Mouse (Mus musculus): ENCODE results near the gene Cisd1. TPM values are rescaled to one million over a fixed set of nuclear protein-coding genes. Genes with fewer than 3 reads are reported as not detected.
A peak's percentile ranks its signal among the peaks of the same experiment; 100 is the strongest.

The Cisd1 gene
- polyA plus RNA-seq, 1 experiment from 2014 or later, result 88.0 TPM

- 90% methylated on average over 16 of the region's 16 CpGs for WGBS
- peaks cover 33% of the 10 kb centered on the region for H3K36me3 ChIP-seq
- H3K4me2 ChIP-seq (replicated peaks), result no peak overlapping the region
- no peaks in the 10 kb centered on the region for H3K27me3 ChIP-seq
- H3K4me3 ChIP-seq, result no peak overlapping the region
- H3K4me1 ChIP-seq, result no peaks in the 10 kb centered on the region
- H3K27ac ChIP-seq, result no peak overlapping the region
- no peak overlapping the region for H3K9ac ChIP-seq
- no peak for ATAC-seq (ENCODE audit: low FRiP score, low read depth)
- no peaks in the 10 kb centered on the region for H3K9me3 ChIP-seq
Measured at GRCm38 (mm10) chr10:71368128-71368940, 23.6 kb upstream of the Cisd1 start.

DNA sequence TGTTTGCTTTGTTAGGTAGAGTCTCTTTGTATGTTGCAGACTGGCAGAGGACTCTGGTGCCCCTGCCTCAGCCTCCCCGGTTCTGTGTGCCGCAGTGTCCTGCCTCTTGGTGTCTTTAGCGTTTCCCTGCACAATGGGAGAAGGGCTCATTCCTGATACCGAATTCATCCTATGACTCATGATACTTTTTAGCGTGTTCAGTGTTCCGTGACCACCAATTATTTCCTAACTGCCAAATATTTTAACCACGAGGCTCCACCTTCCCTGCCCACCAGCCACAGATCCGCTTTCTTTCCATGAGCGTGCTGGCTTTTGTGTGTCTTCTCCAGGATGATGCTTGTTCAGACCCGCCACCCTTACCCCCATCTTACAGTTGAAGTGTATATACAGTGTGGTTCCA is 19.1 kb upstream of the Cisd1 start:
- H3K27me3 ChIP-seq, result no peaks in the 10 kb centered on the region
- no peak overlapping the region for H3K27ac ChIP-seq
- no peak overlapping the region for H3K4me2 ChIP-seq (replicated peaks)
- no peaks in the 10 kb centered on the region for H3K9me3 ChIP-seq
- H3K9ac ChIP-seq, result no peak overlapping the region
- 90% methylated on average over 10 of the region's 10 CpGs for WGBS
- no peak overlapping the region for H3K4me3 ChIP-seq
- peaks cover 29% of the 10 kb centered on the region for H3K36me3 ChIP-seq
- no peak for ATAC-seq (ENCODE audit: low FRiP score, low read depth)
- H3K4me1 ChIP-seq, result 0 out of 2 replicates have a peak, but pooled peaks cover 7% of the 10 kb centered on the region

GRCm38 (mm10) chr10:71363440-71363839 is 18.7 kb upstream of the Cisd1 start:
- Histone ChIP-seq H3K27me3 (no peaks in the 10 kb centered on the region), H3K9me3 (no peaks in the 10 kb centered on the region), H3K27ac (no peak overlapping the region), H3K4me2 (replicated peaks) (no peak overlapping the region), H3K4me3 (no peak overlapping the region), H3K9ac (no peak overlapping the region), H3K36me3 (peaks cover 29% of the 10 kb centered on the region), H3K4me1 (0 out of 2 replicates have a peak, but pooled peaks cover 7% of the 10 kb centered on the region)
- ATAC-seq (ENCODE audit: low FRiP score, low read depth), result no peak
- WGBS, result 82% methylated on average over 8 of the region's 8 CpGs

DNA sequence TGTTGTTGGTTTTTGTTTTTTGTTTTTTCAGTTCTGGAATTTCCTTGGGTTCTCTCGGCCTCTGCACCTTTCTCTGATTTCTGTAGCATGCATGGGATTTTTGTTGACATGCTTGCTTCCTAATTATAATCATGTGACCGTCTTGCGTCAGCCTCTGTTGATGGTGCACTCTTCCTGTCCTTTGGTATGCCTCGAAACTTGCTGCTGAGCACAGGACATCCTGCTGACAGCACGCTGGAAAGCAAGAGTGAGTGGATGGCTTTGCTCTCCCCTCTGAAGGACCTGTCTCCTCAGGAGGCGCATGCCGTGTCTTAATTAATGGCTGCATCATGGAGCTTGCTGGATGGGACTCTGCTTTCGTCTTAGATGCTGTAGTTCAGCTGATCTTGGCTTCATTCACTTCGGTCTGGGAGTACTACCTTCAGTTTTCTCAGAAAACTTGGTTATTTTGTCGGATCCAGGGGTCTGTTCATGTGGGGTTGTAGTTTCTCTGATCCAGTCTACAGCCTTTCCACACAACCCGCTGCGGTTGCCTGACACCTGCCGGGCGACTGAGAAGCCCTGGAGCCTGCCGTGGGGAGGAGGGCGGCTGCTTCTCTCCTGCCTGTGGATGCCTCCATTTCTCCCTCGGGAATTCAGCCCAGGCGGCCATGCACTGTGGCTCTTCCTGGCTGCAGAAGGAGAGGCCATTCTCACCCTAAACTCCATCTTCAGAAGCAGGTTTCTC is 17.2 kb upstream of the Cisd1 start:
- WGBS, result 29% methylated on average over 18 of the region's 18 CpGs
- peak overlapping the region; percentile 35; the same call in 1 of the 2 replicates for H3K9ac ChIP-seq

GRCm38 (mm10) chr10:71361044-71361443 is 16.3 kb upstream of the Cisd1 start:
- H3K27me3 ChIP-seq, result no peaks in the 10 kb centered on the region
- no peak overlapping the region for H3K27ac ChIP-seq
- no peak overlapping the region for H3K9ac ChIP-seq
- peaks cover 16% of the 10 kb centered on the region; the same call in 1 of the 2 replicates for H3K36me3 ChIP-seq
- no peaks in the 10 kb centered on the region for H3K9me3 ChIP-seq
- 75% methylated on average over 7 of the region's 7 CpGs for WGBS
- H3K4me2 ChIP-seq (replicated peaks), result no peak overlapping the region
- H3K4me3 ChIP-seq, result no peak overlapping the region
- H3K4me1 ChIP-seq, result 0 out of 2 replicates have a peak, but pooled peaks cover 7% of the 10 kb centered on the region
- no peak for ATAC-seq (ENCODE audit: low FRiP score, low read depth)

More for the DNA sequence above, 17.2 kb upstream of the Cisd1 start:
- no peaks in the 10 kb centered on the region for H3K9me3 ChIP-seq
- no peak overlapping the region for H3K4me3 ChIP-seq
- peaks cover 23% of the 10 kb centered on the region for H3K36me3 ChIP-seq
- H3K27me3 ChIP-seq, result no peaks in the 10 kb centered on the region
- H3K4me1 ChIP-seq, result 0 out of 2 replicates have a peak, but pooled peaks cover 7% of the 10 kb centered on the region
- H3K4me2 ChIP-seq (replicated peaks), result peak overlapping the region; percentile 38; the same call in 1 of the 2 replicates
- no peak; the same call in 1 of the 2 replicates for ATAC-seq (ENCODE audit: low FRiP score, low read depth)
- no peak overlapping the region for H3K27ac ChIP-seq

DNA sequence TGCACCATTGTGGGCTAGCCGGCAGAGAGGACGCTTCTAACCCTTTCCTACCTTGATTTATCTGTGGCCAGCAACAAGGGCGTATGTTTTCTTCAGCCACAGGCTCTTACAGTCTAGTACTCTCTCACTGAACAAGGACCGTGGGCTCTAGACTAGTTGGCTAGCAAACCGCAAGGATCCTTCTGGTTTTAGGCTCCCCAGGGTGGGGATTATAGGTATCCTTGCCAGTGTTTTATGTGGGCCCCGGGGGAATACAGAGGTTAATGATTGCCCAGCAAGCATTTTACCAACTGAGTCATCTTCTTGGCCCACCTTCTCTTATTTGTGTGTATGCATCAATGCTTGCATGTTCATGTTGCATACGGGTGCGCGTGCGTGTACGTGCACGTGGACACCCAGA is 10.2 kb upstream of the Cisd1 start:
- Histone ChIP-seq H3K4me2 (replicated peaks) (no peak overlapping the region), H3K27ac (no peak overlapping the region), H3K9me3 (no peaks in the 10 kb centered on the region), H3K4me3 (no peak overlapping the region), H3K9ac (no peak overlapping the region), H3K4me1 (no peaks in the 10 kb centered on the region), H3K36me3 (no peaks in the 10 kb centered on the region; the same call in 1 of the 2 replicates), H3K27me3 (no peaks in the 10 kb centered on the region)
- WGBS, result 89% methylated on average over 12 of the region's 12 CpGs
- no peak for ATAC-seq (ENCODE audit: low FRiP score, low read depth)

DNA sequence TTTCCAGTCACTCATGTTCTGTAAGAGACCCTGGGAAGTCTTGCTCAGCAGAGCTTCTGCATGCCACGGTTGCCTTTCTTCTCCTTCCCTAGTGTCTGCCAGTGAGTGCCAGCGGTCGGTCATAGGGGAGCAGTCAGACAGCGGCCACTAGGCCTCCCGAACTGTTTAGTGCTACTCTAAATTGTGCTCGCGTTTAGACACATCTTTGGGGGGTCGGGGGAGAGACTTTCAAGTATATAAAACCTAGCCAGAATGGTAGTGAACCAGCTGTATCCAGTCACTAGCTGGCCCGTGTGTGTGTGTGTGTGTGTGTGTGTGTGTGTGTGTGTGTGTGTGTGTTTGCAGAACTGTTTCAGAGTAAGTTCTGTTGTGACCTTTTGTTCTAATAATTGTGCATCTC is 9.1 kb upstream of the Cisd1 start:
- Histone ChIP-seq H3K9me3 (no peaks in the 10 kb centered on the region), H3K4me2 (replicated peaks) (no peak overlapping the region), H3K4me3 (no peak overlapping the region), H3K36me3 (no peaks in the 10 kb centered on the region; the same call in 1 of the 2 replicates), H3K4me1 (peaks cover 7% of the 10 kb centered on the region; the same call in 1 of the 2 replicates), H3K9ac (no peak overlapping the region), H3K27me3 (no peaks in the 10 kb centered on the region), H3K27ac (no peak overlapping the region)
- WGBS, result 64% methylated on average over 9 of the region's 9 CpGs
- no peak for ATAC-seq (ENCODE audit: low FRiP score, low read depth)

GRCm38 (mm10) chr10:71351301-71351700 is 6.5 kb upstream of the Cisd1 start:
- ATAC-seq (ENCODE audit: low FRiP score, low read depth), result no peak
- no peak overlapping the region for H3K4me3 ChIP-seq
- no peak overlapping the region for H3K27ac ChIP-seq
- 93% methylated on average over 7 of the region's 7 CpGs for WGBS
- peaks cover 10% of the 10 kb centered on the region for H3K4me1 ChIP-seq
- H3K9me3 ChIP-seq, result no peaks in the 10 kb centered on the region
- no peak overlapping the region for H3K4me2 ChIP-seq (replicated peaks)
- no peaks in the 10 kb centered on the region for H3K27me3 ChIP-seq
- H3K36me3 ChIP-seq, result no peaks in the 10 kb centered on the region; the same call in 1 of the 2 replicates
- no peak overlapping the region for H3K9ac ChIP-seq

DNA sequence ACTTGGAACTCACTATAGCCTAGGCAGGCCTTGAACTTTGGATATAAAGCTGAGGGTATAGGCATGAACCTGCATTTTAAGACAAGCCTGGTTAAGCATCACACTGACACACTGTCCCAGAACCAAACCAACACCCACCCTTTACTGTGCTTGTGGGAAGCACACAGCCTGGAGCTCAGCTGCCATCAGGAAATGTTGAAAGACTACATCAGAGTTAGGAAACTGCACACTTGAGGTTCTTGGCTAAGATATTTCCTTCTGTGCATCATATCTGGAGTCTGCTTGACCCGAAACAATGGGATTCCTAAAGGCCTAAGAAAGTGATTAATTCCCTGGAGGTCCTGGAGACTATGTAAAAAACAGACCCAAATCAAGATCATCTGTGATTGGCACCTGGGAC is 4.5 kb upstream of the Cisd1 start:
- Histone ChIP-seq H3K36me3 (no peaks in the 10 kb centered on the region; the same call in 1 of the 2 replicates), H3K9me3 (no peaks in the 10 kb centered on the region), H3K27ac (no peak overlapping the region), H3K9ac (peak overlapping the region; percentile 91; the same call in 1 of the 2 replicates), H3K4me3 (peak overlapping the region; percentile 90), H3K4me1 (peaks cover 16% of the 10 kb centered on the region), H3K4me2 (replicated peaks) (peak overlapping the region; percentile 96), H3K27me3 (no peaks in the 10 kb centered on the region)
- 90% methylated on average over 1 of the region's 1 CpGs for WGBS
- no peak for ATAC-seq (ENCODE audit: low FRiP score, low read depth)

- peak overlapping the region; percentile 91 for H3K9ac ChIP-seq
- H3K27me3 ChIP-seq, result no peaks in the 10 kb centered on the region
- H3K9me3 ChIP-seq, result no peaks in the 10 kb centered on the region
- peaks cover 22% of the 10 kb centered on the region for H3K4me1 ChIP-seq
- peak overlapping the region; percentile 96 for H3K4me2 ChIP-seq (replicated peaks)
- ATAC-seq (ENCODE audit: low FRiP score, low read depth), result no peak
- no peak overlapping the region for H3K27ac ChIP-seq
- H3K36me3 ChIP-seq, result no peaks in the 10 kb centered on the region; the same call in 1 of the 2 replicates
- 23% methylated on average over 16 of the region's 16 CpGs for WGBS
- H3K4me3 ChIP-seq, result peak overlapping the region; percentile 90
Measured at GRCm38 (mm10) chr10:71348637-71349280, 4.0 kb upstream of the Cisd1 start.

DNA sequence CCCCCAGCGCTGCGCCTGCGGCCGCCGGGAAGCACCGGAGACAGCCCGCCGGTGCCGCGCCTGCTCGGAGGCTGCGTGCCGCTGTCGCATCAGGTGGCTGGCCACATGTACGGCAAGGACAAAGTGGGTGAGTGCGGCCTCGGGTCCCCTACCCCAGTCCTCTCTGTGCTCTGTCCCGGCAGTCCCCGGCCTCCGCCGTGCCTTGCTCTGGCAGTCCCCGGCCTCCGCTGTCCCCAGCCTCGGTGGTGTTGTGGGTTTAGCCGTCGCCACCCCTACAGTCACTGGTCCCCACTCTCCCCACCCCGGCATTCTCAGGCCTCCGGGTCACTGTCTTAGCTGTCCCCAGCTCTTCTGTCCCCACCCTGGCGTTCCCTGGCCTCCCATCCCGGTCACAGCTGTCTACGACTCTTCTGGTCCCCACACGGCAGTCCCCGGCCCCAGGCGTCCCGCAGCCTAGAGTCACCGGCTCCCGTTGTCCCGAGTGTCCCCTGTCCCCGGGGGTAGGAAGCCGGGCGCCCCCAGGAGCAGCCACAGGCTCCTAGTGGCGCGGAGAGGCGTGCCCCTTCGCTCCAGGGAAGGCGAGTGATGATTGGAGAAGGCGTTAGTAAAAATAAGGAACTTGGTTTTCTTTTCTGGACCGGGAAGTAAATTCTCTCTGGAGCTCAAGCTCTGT is 3.3 kb upstream of the Cisd1 start:
- 1% methylated on average over 38 of the region's 48 CpGs for WGBS
- Histone ChIP-seq H3K9me3 (no peaks in the 10 kb centered on the region), H3K27me3 (no peaks in the 10 kb centered on the region), H3K4me3 (peak overlapping the region; percentile 90), H3K4me2 (replicated peaks) (peak overlapping the region; percentile 96), H3K9ac (peak overlapping the region; percentile 91), H3K36me3 (no peaks in the 10 kb centered on the region; the same call in 1 of the 2 replicates), H3K4me1 (peaks cover 28% of the 10 kb centered on the region), H3K27ac (peak overlapping the region; percentile 72)
- peak; percentile 49 for ATAC-seq (ENCODE audit: low FRiP score, low read depth)

Data from limb, embryonic 13.5 days (tissue).